In the genomic region with DNA sequence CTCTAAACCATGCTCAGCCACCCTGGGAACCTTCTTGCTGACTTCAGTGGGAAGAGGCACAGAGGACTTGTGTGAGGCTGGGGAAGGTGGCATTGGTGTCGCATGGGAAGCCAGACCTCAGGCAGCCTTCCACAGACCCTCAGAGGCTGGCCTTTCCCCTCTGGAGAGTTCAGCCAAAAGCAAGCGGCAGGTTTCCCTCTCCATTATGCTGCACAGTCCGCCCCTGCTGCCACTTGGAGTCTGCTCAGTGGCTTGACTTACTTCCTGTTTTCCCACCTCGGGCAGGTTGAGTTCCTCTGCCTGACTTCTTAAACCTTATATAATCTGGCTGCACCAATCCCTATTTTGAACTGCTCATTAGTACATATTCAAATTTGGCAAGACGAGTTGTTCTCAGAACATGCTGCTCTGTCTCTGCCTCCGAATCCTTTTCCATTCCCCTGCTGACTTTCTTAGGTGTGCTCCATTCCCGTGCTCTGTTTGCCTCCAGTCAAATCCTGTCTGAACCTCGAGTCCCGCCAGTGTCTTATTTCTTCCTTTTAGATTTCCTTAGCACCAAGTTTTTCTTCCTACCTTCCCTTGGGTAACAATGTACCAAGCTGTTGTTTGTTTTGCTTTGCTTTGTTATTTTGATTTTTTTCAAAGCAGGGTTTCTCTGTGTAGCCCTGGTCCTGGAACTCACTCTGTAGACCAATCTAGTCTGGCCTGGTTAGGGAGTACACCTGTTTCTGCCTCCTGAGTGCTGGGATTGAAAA, we compare ENCODE assay signal across 10 mouse cellular contexts.
DNase-seq lines count a peak whose midpoint lies in the region; ATAC-seq lines count a peak whose summit lies in the region.
"Had no signal": no experiment of that assay in that cellular context is flagged by ENCODE, and none has a peak within 500 bp of the region (broad histone marks: within the 10 kb centered on the region; RNA-seq: fewer than 3 reads in every experiment).

No protein-coding gene starts in this region.

- WGBS in heart, embryonic 15.5 days = 53% methylated on average over 9 of the region's 9 CpGs
- WGBS in liver, embryonic 15.5 days (ENCODE audit: insufficient replicate concordance) = 27% methylated on average over 9 of the region's 9 CpGs

- no peaks in the 10 kb centered on the region for H3K9me3 ChIP-seq in heart, embryonic 15.5 days (replicated peaks)
- no peaks in the 10 kb centered on the region for H3K9me3 ChIP-seq in liver, embryonic 15.5 days (replicated peaks)
- H3K9me3 ChIP-seq: neural tube, embryonic 13.5 days had no signal

- intact Hi-C loops in left cerebral cortex, postnatal 36 days (cut with DNase I) = no loop called here

- peaks cover 14% of the 10 kb centered on the region for H3K4me1 ChIP-seq in heart, embryonic 15.5 days (replicated peaks)
- peaks cover 34% of the 10 kb centered on the region for H3K4me1 ChIP-seq in liver, embryonic 15.5 days (replicated peaks)

- no peak for ATAC-seq in heart, embryonic 15.5 days (replicated peaks; ENCODE audit: insufficient number of reproducible peaks, insufficient read depth, low FRiP score, low read depth)
- no peak for ATAC-seq in liver, embryonic 15.5 days (ENCODE audit: insufficient read depth)
- ATAC-seq: Patski had no signal

- H3K27ac ChIP-seq in heart, embryonic 15.5 days = no peak overlapping the region
- H3K27ac ChIP-seq in liver, embryonic 15.5 days (replicated peaks) = no peak overlapping the region
- H3K27ac ChIP-seq: neural tube, embryonic 13.5 days had no signal

- no peak for DNase-seq in heart, postnatal 4 days
- DNase-seq in ES-CJ7 (ENCODE audit: low read depth, low spot score) = peak; percentile 50
- peak; percentile 47 for DNase-seq in gonadal fat pad, adult 2 months (ENCODE audit: low read depth)
- DNase-seq in left cerebral cortex, postnatal 36 days (ENCODE audit: low spot score in 2 of 2) = no peak
- DNase-seq in right cerebral cortex, postnatal 14 days = no peak
- DNase-seq in cerebellum, postnatal 10 days = no peak

- peak overlapping the region; percentile 19; the same call in 1 of the 2 replicates for H3K4me2 ChIP-seq in heart, embryonic 15.5 days
- peak overlapping the region; percentile 38 for H3K4me2 ChIP-seq in liver, embryonic 15.5 days
- H3K4me2 ChIP-seq: neural tube, embryonic 13.5 days had no signal

- no peak overlapping the region for H3K4me3 ChIP-seq in heart, embryonic 15.5 days
- no peak overlapping the region for H3K4me3 ChIP-seq in liver, embryonic 15.5 days (replicated peaks)
- H3K4me3 ChIP-seq: neural tube, embryonic 13.5 days had no signal

- no peaks in the 10 kb centered on the region for H3K27me3 ChIP-seq in heart, embryonic 15.5 days
- peaks cover 10% of the 10 kb centered on the region; the same call in 1 of the 2 replicates for H3K27me3 ChIP-seq in liver, embryonic 15.5 days
- H3K27me3 ChIP-seq: Patski had no signal

- H3K9ac ChIP-seq in heart, embryonic 15.5 days = no peak overlapping the region
- H3K9ac ChIP-seq in liver, embryonic 15.5 days = no peak overlapping the region
- H3K9ac ChIP-seq: neural tube, embryonic 13.5 days had no signal

- no peaks in the 10 kb centered on the region for H3K36me3 ChIP-seq in heart, embryonic 15.5 days
- H3K36me3 ChIP-seq in liver, embryonic 15.5 days (replicated peaks) = no peaks in the 10 kb centered on the region
- H3K36me3 ChIP-seq: neural tube, embryonic 13.5 days had no signal

Comparison
In these comparisons a context has a peak if more than half of its experiments do, and no peak if none do; other contexts are left out.
1. DNase-seq: peak in ES-CJ7 (single experiment) and gonadal fat pad, adult 2 months (single experiment); none in heart, postnatal 4 days (single experiment), left cerebral cortex, postnatal 36 days (0 of 2), right cerebral cortex, postnatal 14 days (single experiment) and cerebellum, postnatal 10 days (0 of 2).